Mouse (Mus musculus): ENCODE measurements around the gene Nsl1. TPM values are rescaled to one million over a fixed set of nuclear protein-coding genes. Genes with fewer than 3 reads are reported as not detected.

The Nsl1 gene
- polyA plus RNA-seq, 1 experiment from 2014 or later: 21.8 TPM

- H3K27ac ChIP-seq: no peak overlapping the region
- H3K4me3 ChIP-seq: no peak overlapping the region
- no peak for DNase-seq (ENCODE audit: low spot score)
- H3K36me3 ChIP-seq: no peaks in the 10 kb centered on the region
- peaks cover 52% of the 10 kb centered on the region for H3K4me1 ChIP-seq
- no peaks in the 10 kb centered on the region for H3K9me3 ChIP-seq
- WGBS: 59% methylated on average over 4 of the region's 4 CpGs
- no peaks in the 10 kb centered on the region for H3K27me3 ChIP-seq (ENCODE audit: insufficient read depth, poor library complexity, severe bottlenecking)
These were observed 72.6 kb downstream of the Nsl1 start for GRCm38 (mm10) chr1:191135406-191135805.

Other genes with a start within 250 kb of the Nsl1 start
- gene Rps6kc1, start 151.2 kb upstream of the Nsl1 start, polyA plus RNA-seq (2016; fragmentation: Nextera tagmentation; extraction: Ambion mirVana): 13.2 and 15.3 TPM in 2 replicates
- gene Angel2, start 137.9 kb upstream of the Nsl1 start, polyA plus RNA-seq (2016; fragmentation: Nextera tagmentation; extraction: Ambion mirVana): 33.4 and 38.8 TPM in 2 replicates
- gene Vash2, start 83.7 kb upstream of the Nsl1 start, polyA plus RNA-seq (2016; fragmentation: Nextera tagmentation; extraction: Ambion mirVana): 56.7 and 78.7 TPM in 2 replicates
- gene Flvcr1, start 36.9 kb upstream of the Nsl1 start, polyA plus RNA-seq (2016; fragmentation: Nextera tagmentation; extraction: Ambion mirVana): 4.4 and 8.5 TPM in 2 replicates
- gene Spata45, start 26.4 kb upstream of the Nsl1 start, polyA plus RNA-seq (2016; fragmentation: Nextera tagmentation; extraction: Ambion mirVana): not detected in 2 replicates
- 16.6 and 20.7 TPM in 2 replicates for gene Tatdn3, start 80 bp upstream of the Nsl1 start, polyA plus RNA-seq (2016; fragmentation: Nextera tagmentation; extraction: Ambion mirVana)
- 4.8 and 7.9 TPM in 2 replicates for gene Batf3, start 34.8 kb downstream of the Nsl1 start, polyA plus RNA-seq (2016; fragmentation: Nextera tagmentation; extraction: Ambion mirVana)
- gene Fam71a, start 101.8 kb downstream of the Nsl1 start, polyA plus RNA-seq (2016; fragmentation: Nextera tagmentation; extraction: Ambion mirVana): not detected in 2 replicates
- 8.0 and 13.5 TPM in 2 replicates for gene Atf3, start 155.0 kb downstream of the Nsl1 start, polyA plus RNA-seq (2016; fragmentation: Nextera tagmentation; extraction: Ambion mirVana)